Mouse (Mus musculus) limb, embryonic 11.5 days (tissue): ENCODE data around the gene Crtc1. TPM values are rescaled to one million over a fixed set of nuclear protein-coding genes. Genes with fewer than 3 reads are reported as not detected.

Experiments
- ATAC-seq: fragments of 200-750 bp; cut with Nextera tagmentation; 2 replicates; pipeline ENCODE4 v1.8.0; 2017; ENCODE audit warnings: low read depth; ENCODE audit not compliant: insufficient number of reproducible peaks, low FRiP score, low TSS enrichment
- DNase-seq: peaks from one replicate; pipeline ENCODE4 v3.0.0-alpha.2; 2015; ENCODE audit warnings: low spot score
- H3K27ac ChIP-seq: fragments of 300-500 bp; sonication (generic); replicated peaks from 2 replicates; pipeline ENCODE4 v1.5.1; 2014; ENCODE audit warnings: low read depth, mild to moderate bottlenecking, low read length
- H3K27me3 ChIP-seq: fragments of 300-500 bp; sonication (generic); 2 replicates; pipeline ENCODE4 v1.6.1; 2014; ENCODE audit warnings: mild to moderate bottlenecking, low read length, mixed read lengths; ENCODE audit not compliant: control insufficient read depth, insufficient read depth
- H3K36me3 ChIP-seq: fragments of 300-500 bp; sonication (generic); 2 replicates; pipeline ENCODE4 v1.6.1; 2014; ENCODE audit warnings: mild to moderate bottlenecking, low read length, moderate library complexity, mixed read lengths; ENCODE audit not compliant: control insufficient read depth, insufficient read depth
- H3K4me1 ChIP-seq: fragments of 300-500 bp; sonication (generic); 2 replicates; pipeline ENCODE4 v1.6.1; 2014; ENCODE audit warnings: low read length, mixed read lengths; ENCODE audit not compliant: control insufficient read depth, insufficient read depth
- H3K4me2 ChIP-seq: fragments of 300-500 bp; sonication (generic); 2 replicates; pipeline ENCODE4 v1.6.1; 2014; ENCODE audit warnings: low read depth, mild to moderate bottlenecking, moderate library complexity; ENCODE audit not compliant: severe bottlenecking
- H3K4me3 ChIP-seq: fragments of 300-500 bp; sonication (generic); 2 replicates; pipeline ENCODE4 v1.5.1; 2014; ENCODE audit warnings: low read depth, low read length
- H3K9ac ChIP-seq: fragments of 300-500 bp; sonication (generic); 2 replicates; pipeline ENCODE4 v1.6.1; 2014; ENCODE audit warnings: mild to moderate bottlenecking, low read length
- H3K9me3 ChIP-seq: fragments of 300-500 bp; sonication (generic); 2 replicates; pipeline ENCODE4 v1.6.1; 2016; ENCODE audit warnings: low read length; ENCODE audit not compliant: control insufficient read depth
- WGBS: fragments of 180-500 bp; shearing (Covaris S2); extraction: QIAGEN DNeasy Blood & Tissue Kit; methylation state at CpG from one replicate; pipeline ENCODE4 v1.1.7; 2014; 5-methylcytosine and 5-hydroxymethylcytosine counted together
- polyA plus RNA-seq: library from polyadenylated mRNA; unstranded; fragments of >200 nt; fragmentation: Nextera tagmentation; extraction: Ambion mirVana; gene quantifications from 2 replicates; pipeline ENCODE4 v1.2.1, GENCODE M21; 2014

Gene Crtc1
- polyA plus RNA-seq, 1 experiment from 2014 or later: 16.6 TPM

DNA sequence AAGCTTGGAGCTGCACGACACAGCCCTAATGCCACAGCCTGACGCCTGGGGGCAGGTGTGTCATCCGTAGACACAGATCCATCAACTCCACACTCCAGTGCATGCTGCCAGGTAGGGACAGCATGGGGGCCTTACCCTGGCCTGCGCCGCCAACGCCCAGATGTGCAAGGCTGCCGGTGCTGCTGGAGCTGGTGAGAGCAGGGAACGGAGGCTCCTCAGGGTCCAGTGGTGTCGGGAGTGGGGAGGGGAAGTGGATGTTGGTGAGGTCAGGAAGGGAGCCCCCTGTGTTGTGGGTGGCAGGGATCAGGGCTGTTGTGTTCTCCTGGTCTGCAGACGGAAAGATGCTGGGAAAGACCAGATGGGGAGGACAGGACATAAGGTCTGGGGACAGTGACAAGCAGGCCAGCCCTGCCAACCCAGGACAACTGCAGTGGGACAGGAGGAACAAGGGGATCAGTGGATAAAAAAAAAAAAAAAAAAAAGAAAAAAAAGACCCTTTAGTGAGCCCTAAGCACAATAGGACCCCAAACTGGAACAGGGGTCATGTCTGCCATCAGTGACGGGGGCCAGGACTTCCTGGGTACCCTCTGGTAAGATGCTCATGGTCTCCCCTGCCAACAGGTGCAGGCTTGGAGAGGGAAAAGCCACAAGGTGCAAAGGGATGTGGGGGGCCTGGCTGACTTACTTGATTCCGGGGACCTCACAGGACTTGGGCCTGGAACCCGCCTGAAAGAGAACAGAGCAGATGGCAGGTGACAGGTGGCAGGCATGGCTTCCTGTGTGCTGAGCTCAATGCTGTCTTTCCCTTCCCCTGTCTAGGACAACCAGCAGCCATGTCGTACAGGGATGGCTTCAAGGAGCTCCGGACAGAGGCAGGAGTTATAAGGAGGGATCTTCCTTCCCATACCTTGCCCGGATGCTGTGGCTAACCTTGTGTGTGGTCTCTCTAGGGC is 41.5 kb downstream of the Crtc1 start:
- H3K27ac ChIP-seq: no peak overlapping the region
- H3K4me3 ChIP-seq: no peak overlapping the region
- no peak for DNase-seq
- H3K4me1 ChIP-seq: 0 out of 2 replicates have a peak, but pooled peaks cover 2% of the 10 kb centered on the region
- H3K36me3 ChIP-seq: no peaks in the 10 kb centered on the region
- H3K9me3 ChIP-seq: no peaks in the 10 kb centered on the region
- H3K9ac ChIP-seq: no peak overlapping the region
- H3K27me3 ChIP-seq: no peaks in the 10 kb centered on the region
- ATAC-seq: no peak
- H3K4me2 ChIP-seq: no peak overlapping the region
- 87% methylated on average over 16 of the region's 16 CpGs for WGBS

GRCm38 (mm10) chr8:70396184-70396583 is 43.2 kb downstream of the Crtc1 start:
- H3K27me3 ChIP-seq: no peaks in the 10 kb centered on the region
- H3K4me1 ChIP-seq: 0 out of 2 replicates have a peak, but pooled peaks cover 2% of the 10 kb centered on the region
- H3K9me3 ChIP-seq: no peaks in the 10 kb centered on the region
- 0 out of 2 replicates have a peak overlapping the region, but pooled peaks have one; percentile 9 for H3K9ac ChIP-seq
- H3K4me2 ChIP-seq: no peak overlapping the region
- 83% methylated on average over 5 of the region's 5 CpGs for WGBS
- DNase-seq (no peak), ATAC-seq (no peak)
- H3K27ac ChIP-seq: no peak overlapping the region
- H3K4me3 ChIP-seq: no peak overlapping the region
- H3K36me3 ChIP-seq: no peaks in the 10 kb centered on the region

GRCm38 (mm10) chr8:70395649-70396048 is 43.7 kb downstream of the Crtc1 start:
- no peak overlapping the region for H3K4me3 ChIP-seq
- H3K4me2 ChIP-seq: no peak overlapping the region

GRCm38 (mm10) chr8:70394269-70394998 is 44.9 kb downstream of the Crtc1 start:
- 89% methylated on average over 8 of the region's 8 CpGs for WGBS
- DNase-seq: no peak
- H3K27me3 ChIP-seq: no peaks in the 10 kb centered on the region
- no peak overlapping the region for H3K4me2 ChIP-seq
- 0 out of 2 replicates have a peak, but pooled peaks cover 2% of the 10 kb centered on the region for H3K4me1 ChIP-seq
- no peak for ATAC-seq
- no peaks in the 10 kb centered on the region; the same call in 1 of the 2 replicates for H3K36me3 ChIP-seq
- H3K9ac ChIP-seq: no peak overlapping the region
- no peak overlapping the region for H3K4me3 ChIP-seq
- no peak overlapping the region for H3K27ac ChIP-seq
- H3K9me3 ChIP-seq: no peaks in the 10 kb centered on the region

More at GRCm38 (mm10) chr8:70395649-70396048, 43.7 kb downstream of the Crtc1 start:
- H3K9ac ChIP-seq: no peak overlapping the region
- 89% methylated on average over 5 of the region's 5 CpGs for WGBS
- no peak for ATAC-seq
- H3K9me3 ChIP-seq: no peaks in the 10 kb centered on the region
- no peak for DNase-seq
- H3K4me1 ChIP-seq: 0 out of 2 replicates have a peak, but pooled peaks cover 2% of the 10 kb centered on the region
- no peaks in the 10 kb centered on the region for H3K27me3 ChIP-seq
- no peak overlapping the region for H3K27ac ChIP-seq
- no peaks in the 10 kb centered on the region; the same call in 1 of the 2 replicates for H3K36me3 ChIP-seq

DNA sequence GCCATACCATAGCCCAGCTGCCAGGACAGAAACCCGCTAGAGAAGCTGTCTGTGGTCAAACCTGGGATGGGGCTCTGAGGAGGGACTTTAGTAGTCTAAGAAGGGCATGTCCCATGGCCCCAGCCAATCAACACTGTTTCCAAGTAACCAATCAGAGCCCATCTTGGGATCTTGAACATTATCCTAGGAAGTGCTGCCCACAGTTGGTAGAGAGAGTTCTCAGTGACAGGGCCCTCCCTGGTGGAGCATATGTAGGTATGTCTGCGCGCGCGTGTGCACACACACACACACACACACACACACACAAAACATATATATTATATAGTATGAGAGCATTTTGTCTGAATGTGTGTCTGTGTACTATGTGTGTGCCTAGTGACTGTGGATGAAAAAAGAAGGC is 46.3 kb downstream of the Crtc1 start:
- H3K27ac ChIP-seq: no peak overlapping the region
- no peaks in the 10 kb centered on the region for H3K9me3 ChIP-seq
- H3K4me1 ChIP-seq: 0 out of 2 replicates have a peak, but pooled peaks cover 2% of the 10 kb centered on the region
- H3K4me3 ChIP-seq: no peak overlapping the region
- H3K36me3 ChIP-seq: no peaks in the 10 kb centered on the region; the same call in 1 of the 2 replicates
- ATAC-seq: no peak
- DNase-seq: no peak
- H3K9ac ChIP-seq: no peak overlapping the region
- H3K4me2 ChIP-seq: no peak overlapping the region
- WGBS: 78% methylated on average over 5 of the region's 5 CpGs
- no peaks in the 10 kb centered on the region for H3K27me3 ChIP-seq

GRCm38 (mm10) chr8:70389678-70390077 is 49.7 kb downstream of the Crtc1 start:
- Histone ChIP-seq H3K4me2 (no peak overlapping the region), H3K27ac (no peak overlapping the region), H3K4me1 (no peaks in the 10 kb centered on the region), H3K4me3 (no peak overlapping the region), H3K9ac (no peak overlapping the region), H3K27me3 (no peaks in the 10 kb centered on the region), H3K36me3 (peaks cover 6% of the 10 kb centered on the region), H3K9me3 (no peaks in the 10 kb centered on the region)
- no peak for ATAC-seq
- no peak for DNase-seq
- WGBS: 91% methylated on average over 2 of the region's 2 CpGs

DNA sequence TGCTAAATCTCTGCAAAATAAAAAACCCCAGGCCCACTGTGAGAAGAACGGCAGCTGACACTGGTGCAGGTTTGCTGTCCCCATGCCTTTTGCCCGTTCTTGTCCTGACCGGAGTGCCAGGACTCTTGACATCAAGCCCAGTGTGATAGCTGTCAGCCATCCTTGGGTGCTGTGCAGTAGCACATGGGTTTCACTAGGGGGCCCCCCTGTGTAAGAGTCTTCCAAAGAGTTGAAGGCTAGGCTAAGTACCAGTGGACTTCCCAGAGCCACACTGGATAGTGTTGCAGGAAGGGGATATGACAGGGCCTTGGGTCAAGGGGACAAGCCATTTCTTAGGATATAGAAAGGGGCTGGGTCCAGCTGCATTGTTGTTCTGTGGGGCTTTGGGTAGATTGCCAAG is 56.1 kb downstream of the Crtc1 start:
- H3K9me3 ChIP-seq: no peaks in the 10 kb centered on the region
- peaks cover 6% of the 10 kb centered on the region for H3K36me3 ChIP-seq
- H3K4me1 ChIP-seq: no peaks in the 10 kb centered on the region
- WGBS: 45% methylated on average over 3 of the region's 3 CpGs
- peak; percentile 26; the same call in 1 of the 2 replicates for ATAC-seq
- no peak overlapping the region for H3K4me2 ChIP-seq
- peaks cover under 1% of the 10 kb centered on the region; the same call in 1 of the 2 replicates for H3K27me3 ChIP-seq
- no peak overlapping the region for H3K4me3 ChIP-seq
- DNase-seq: peak; percentile 75
- no peak overlapping the region for H3K9ac ChIP-seq
- no peak overlapping the region for H3K27ac ChIP-seq

GRCm38 (mm10) chr8:70380069-70380468 is 59.3 kb downstream of the Crtc1 start:
- no peaks in the 10 kb centered on the region for H3K9me3 ChIP-seq
- WGBS: 82% methylated on average over 12 of the region's 12 CpGs
- H3K4me2 ChIP-seq: no peak overlapping the region
- H3K4me1 ChIP-seq: 0 out of 2 replicates have a peak, but pooled peaks cover 3% of the 10 kb centered on the region
- no peak overlapping the region for H3K27ac ChIP-seq
- no peaks in the 10 kb centered on the region; the same call in 1 of the 2 replicates for H3K36me3 ChIP-seq
- no peak for ATAC-seq
- no peak overlapping the region for H3K4me3 ChIP-seq
- peaks cover 31% of the 10 kb centered on the region for H3K27me3 ChIP-seq
- H3K9ac ChIP-seq: no peak overlapping the region
- no peak for DNase-seq
